Mouse (Mus musculus): ENCODE measurements around the gene Slc27a2. TPM values are rescaled to one million over a fixed set of nuclear protein-coding genes. Genes with fewer than 3 reads are reported as not detected.
A peak's percentile ranks its signal among the peaks of the same experiment; 100 is the strongest.

Gene Slc27a2
- polyA plus RNA-seq, 1 experiment from 2014 or later = 1.3 TPM

DNA sequence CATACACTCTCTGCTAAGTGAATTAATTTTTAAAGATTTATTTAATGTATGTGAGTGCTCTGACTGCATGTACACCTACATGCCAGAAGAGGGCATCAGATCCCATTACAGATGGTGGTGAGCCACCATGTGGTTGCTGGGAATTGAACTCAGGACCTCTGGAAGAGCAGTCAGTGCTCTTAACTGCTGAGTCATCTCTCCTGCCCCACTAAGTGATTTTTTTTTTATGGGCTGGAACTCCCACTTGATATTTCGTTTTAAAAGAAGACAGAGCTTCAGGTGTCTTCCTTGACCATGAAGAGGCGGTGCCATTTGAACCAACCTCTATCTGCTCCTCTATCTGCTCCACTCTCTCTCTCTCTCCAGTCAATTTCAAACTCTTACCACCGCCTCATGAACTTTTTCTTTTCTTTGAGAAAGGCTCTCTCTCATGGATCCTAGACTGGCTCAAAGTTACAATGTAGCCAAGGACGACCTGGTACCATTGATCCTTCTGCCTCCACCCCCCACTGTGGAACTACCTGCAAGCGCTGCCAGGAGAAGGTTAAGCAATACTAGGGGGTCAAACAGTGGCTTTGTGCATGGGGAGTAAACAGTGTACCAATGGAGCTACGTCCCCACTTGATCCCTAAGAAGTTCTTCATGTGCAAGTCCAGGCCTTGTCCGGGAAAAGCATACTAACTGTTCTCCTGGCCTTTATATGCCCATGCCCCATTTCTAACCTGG, 44.3 kb downstream of the Slc27a2 start:
- Histone ChIP-seq H3K27me3 (ENCODE audit: insufficient read depth, low read length) (no peaks in the 10 kb centered on the region), H3K4me2 (no peak overlapping the region), H3K9ac (no peak overlapping the region), H3K9me3 (ENCODE audit: low read depth, low read length) (no peaks in the 10 kb centered on the region), H3K36me3 (ENCODE audit: insufficient read depth) (no peaks in the 10 kb centered on the region), H3K4me1 (ENCODE audit: insufficient read depth) (no peaks in the 10 kb centered on the region), H3K4me3 (ENCODE audit: low read depth, low read length) (no peak overlapping the region), H3K27ac (ENCODE audit: low read depth) (no peak overlapping the region)
- DNase-seq (no peak), ATAC-seq (ENCODE audit: insufficient read depth) (no peak)
- WGBS = 86% methylated on average over 7 of the region's 7 CpGs
- no peak for TF ChIP-seq CTCF (IDR thresholded peaks at IDR 0.05; ENCODE audit: low read depth)

DNA sequence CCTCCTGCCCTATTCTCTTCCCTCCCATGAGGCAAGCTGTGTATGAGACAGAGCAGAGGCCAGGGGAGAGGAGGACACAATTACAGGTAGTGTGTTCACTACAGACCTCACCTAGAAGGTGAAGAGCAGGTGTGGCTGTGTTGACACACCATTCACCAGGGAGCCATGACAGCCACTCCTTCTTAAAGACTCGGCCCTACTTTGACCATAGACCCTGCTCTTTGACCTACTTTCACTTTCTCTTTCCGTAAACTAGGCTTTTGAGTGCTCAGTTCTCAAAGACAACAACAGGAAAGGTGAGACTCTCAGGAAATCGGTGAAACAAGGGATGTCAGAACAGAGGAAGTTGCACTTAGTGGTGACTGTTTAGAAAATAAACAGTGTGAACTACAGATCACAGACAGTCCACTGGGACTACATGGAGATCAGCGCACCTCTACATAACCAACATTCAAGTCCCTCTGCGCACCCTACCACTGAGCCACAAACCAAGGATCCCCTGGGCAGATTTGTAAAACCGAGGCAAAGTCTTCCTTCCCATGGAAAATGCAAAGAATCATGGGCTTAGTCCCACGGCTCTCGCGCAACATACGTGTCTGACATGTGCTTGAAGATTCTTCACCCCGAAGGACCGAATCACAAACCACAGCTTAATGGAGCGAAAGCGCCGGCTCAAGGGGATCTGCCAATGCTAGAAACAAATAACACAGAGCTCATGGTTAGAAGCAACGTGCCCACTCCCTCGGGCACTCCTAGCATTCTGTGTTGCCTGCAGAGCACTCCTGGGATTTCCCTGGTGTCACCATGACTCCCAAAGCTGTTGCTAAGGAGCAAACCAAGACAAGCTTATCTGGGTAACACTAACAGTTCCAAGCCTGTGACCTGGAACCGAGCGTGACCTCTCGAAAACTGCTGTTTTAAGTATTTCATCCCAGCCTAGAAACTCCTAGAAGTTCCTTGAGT, 45.4 kb downstream of the Slc27a2 start:
- WGBS = 72% methylated on average over 20 of the region's 20 CpGs
- Histone ChIP-seq H3K27me3 (ENCODE audit: insufficient read depth, low read length) (no peaks in the 10 kb centered on the region), H3K9me3 (ENCODE audit: low read depth, low read length) (no peaks in the 10 kb centered on the region), H3K36me3 (ENCODE audit: insufficient read depth) (no peaks in the 10 kb centered on the region), H3K27ac (ENCODE audit: low read depth) (no peak overlapping the region), H3K4me1 (ENCODE audit: insufficient read depth) (no peaks in the 10 kb centered on the region), H3K9ac (no peak overlapping the region), H3K4me2 (no peak overlapping the region), H3K4me3 (ENCODE audit: low read depth, low read length) (no peak overlapping the region)
- ATAC-seq (ENCODE audit: insufficient read depth) = no peak
- no peak for DNase-seq
- no peak for TF ChIP-seq CTCF (IDR thresholded peaks at IDR 0.05; ENCODE audit: low read depth)

DNA sequence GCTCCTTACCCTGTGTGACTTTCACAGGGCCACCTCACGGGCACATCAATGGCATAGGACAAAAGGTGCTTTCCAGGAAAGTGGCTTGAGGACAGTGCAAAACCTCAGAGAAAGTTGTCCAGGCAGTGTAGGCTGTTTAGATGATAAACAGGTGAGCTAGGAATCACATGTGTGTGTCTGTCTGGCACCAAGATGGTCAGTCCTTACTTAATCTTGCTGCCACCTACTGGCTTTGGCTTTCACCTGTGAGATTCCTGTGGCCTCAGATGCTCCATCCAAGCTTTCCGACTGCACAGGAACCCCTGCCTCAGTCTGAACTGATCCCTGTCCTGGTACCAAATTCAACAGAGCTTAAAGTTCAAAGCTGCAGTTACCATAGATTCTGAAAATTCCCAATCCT, 46.2 kb downstream of the Slc27a2 start:
- H3K27ac ChIP-seq (ENCODE audit: low read depth) = no peak overlapping the region
- H3K4me2 ChIP-seq = no peak overlapping the region
- no peak overlapping the region for H3K4me3 ChIP-seq (ENCODE audit: low read depth, low read length)
- ATAC-seq (ENCODE audit: insufficient read depth) (no peak), DNase-seq (no peak)
- H3K4me1 ChIP-seq (ENCODE audit: insufficient read depth) = no peaks in the 10 kb centered on the region
- no peak for TF ChIP-seq CTCF (IDR thresholded peaks at IDR 0.05; ENCODE audit: low read depth)
- H3K9ac ChIP-seq = no peak overlapping the region
- no peaks in the 10 kb centered on the region for H3K27me3 ChIP-seq (ENCODE audit: insufficient read depth, low read length)
- WGBS = 54% methylated on average over 2 of the region's 2 CpGs
- H3K9me3 ChIP-seq (ENCODE audit: low read depth, low read length) = no peaks in the 10 kb centered on the region
- no peaks in the 10 kb centered on the region for H3K36me3 ChIP-seq (ENCODE audit: insufficient read depth)

DNA sequence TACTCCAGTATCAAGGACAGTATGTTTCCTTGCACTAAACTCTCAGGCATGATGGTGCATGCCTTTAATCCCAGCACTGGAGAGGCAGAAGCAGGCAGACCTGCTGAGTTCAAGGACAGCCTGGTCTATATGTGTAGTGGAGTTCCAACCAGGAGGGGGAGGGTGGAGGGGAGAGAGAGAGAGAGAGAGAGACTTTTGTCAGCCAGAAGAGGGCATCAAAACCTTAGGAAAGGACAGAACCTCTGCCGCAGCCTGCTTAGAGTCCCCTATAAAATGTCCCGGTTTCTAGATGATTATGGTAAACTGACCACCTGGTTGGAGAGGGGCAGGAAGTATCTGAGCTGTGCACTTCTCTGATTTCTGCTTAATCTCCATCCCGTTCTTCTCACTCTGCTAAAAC, 46.8 kb downstream of the Slc27a2 start:
- Histone ChIP-seq H3K36me3 (ENCODE audit: insufficient read depth) (no peaks in the 10 kb centered on the region), H3K9ac (no peak overlapping the region), H3K27me3 (ENCODE audit: insufficient read depth, low read length) (no peaks in the 10 kb centered on the region), H3K4me3 (ENCODE audit: low read depth, low read length) (no peak overlapping the region), H3K4me1 (ENCODE audit: insufficient read depth) (no peaks in the 10 kb centered on the region), H3K9me3 (ENCODE audit: low read depth, low read length) (no peaks in the 10 kb centered on the region), H3K4me2 (no peak overlapping the region), H3K27ac (ENCODE audit: low read depth) (no peak overlapping the region)
- peak; percentile 50; the same call in 1 of the 2 replicates for TF ChIP-seq CTCF (IDR thresholded peaks at IDR 0.05; ENCODE audit: low read depth)
- 5% methylated on average over 3 of the region's 3 CpGs for WGBS
- DNase-seq (peak; percentile 52), ATAC-seq (ENCODE audit: insufficient read depth) (peak; percentile 38; the same call in 1 of the 2 replicates)

DNA sequence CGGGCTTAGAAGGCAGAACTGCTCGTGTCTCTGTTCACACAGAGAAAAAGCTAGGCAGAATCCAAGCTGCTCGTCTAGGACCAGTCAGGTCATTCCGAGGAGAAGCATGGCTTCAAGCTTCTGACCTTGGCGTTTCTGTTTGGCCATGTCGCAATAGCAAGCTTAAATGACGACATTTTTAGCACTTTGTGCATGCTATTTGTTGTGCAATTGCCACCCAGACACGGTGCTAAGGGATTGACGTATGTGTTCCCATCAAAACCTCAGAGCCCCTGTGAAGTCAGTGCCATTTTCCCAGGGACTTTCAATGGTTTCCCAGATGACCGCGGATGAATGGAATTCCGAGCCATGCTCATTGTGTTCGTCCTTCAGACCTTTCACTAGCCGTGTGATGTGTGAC, 48.3 kb downstream of the Slc27a2 start:
- no peak for TF ChIP-seq CTCF (IDR thresholded peaks at IDR 0.05; ENCODE audit: low read depth)
- DNase-seq = no peak
- H3K9ac ChIP-seq = no peak overlapping the region
- ATAC-seq (ENCODE audit: insufficient read depth) = no peak
- H3K4me1 ChIP-seq (ENCODE audit: insufficient read depth) = no peaks in the 10 kb centered on the region
- 79% methylated on average over 14 of the region's 14 CpGs for WGBS
- no peaks in the 10 kb centered on the region for H3K36me3 ChIP-seq (ENCODE audit: insufficient read depth)
- H3K4me2 ChIP-seq = no peak overlapping the region
- no peak overlapping the region for H3K27ac ChIP-seq (ENCODE audit: low read depth)
- no peaks in the 10 kb centered on the region for H3K27me3 ChIP-seq (ENCODE audit: insufficient read depth, low read length)
- H3K4me3 ChIP-seq (ENCODE audit: low read depth, low read length) = no peak overlapping the region
- H3K9me3 ChIP-seq (ENCODE audit: low read depth, low read length) = no peaks in the 10 kb centered on the region

DNA sequence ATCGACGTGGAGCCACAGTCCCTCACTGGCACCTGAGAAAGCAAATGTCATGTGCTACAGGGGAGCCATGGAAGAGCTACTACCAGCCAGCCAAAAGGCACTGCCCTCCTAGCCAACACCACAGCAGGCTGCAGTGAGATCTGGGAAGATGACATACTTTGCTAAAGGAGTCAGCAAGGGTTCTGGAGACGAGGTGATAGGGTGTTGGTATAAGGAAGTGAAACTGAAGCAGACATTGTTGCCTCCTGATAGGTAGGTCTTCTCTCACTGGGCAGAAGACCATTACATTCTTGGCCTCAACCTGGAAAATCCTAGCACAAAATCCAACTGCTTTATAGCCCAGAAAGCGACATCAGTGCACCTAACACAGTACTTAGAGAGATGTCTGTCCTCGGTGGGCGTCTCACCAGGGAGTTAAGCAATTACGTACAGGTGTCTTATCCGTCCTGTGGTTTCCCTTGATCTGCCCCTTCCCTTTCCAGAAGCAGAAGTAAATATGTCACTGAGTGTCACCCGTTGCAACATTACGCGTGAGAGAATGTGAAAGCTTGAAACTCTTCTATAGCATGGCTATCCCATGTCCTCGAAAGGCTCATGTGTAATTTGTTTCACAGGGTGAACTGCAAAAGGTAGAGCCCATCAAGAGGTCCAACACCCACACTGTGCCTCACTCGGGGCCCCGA, 49.9 kb downstream of the Slc27a2 start:
- Histone ChIP-seq H3K4me1 (ENCODE audit: insufficient read depth) (no peaks in the 10 kb centered on the region), H3K4me2 (no peak overlapping the region), H3K27ac (ENCODE audit: low read depth) (no peak overlapping the region), H3K4me3 (ENCODE audit: low read depth, low read length) (no peak overlapping the region), H3K9ac (no peak overlapping the region), H3K36me3 (ENCODE audit: insufficient read depth) (no peaks in the 10 kb centered on the region), H3K27me3 (ENCODE audit: insufficient read depth, low read length) (no peaks in the 10 kb centered on the region), H3K9me3 (ENCODE audit: low read depth, low read length) (no peaks in the 10 kb centered on the region)
- no peak for DNase-seq
- 81% methylated on average over 14 of the region's 14 CpGs for WGBS
- no peak for ATAC-seq (ENCODE audit: insufficient read depth)
- no peak for TF ChIP-seq CTCF (IDR thresholded peaks at IDR 0.05; ENCODE audit: low read depth)
